Mouse (Mus musculus) 416B (cell line): ENCODE results near the gene Nup205.
A peak's percentile ranks its signal among the peaks of the same experiment; 100 is the strongest.

Source experiments
- DNase-seq: peaks from one replicate; pipeline ENCODE4 v3.0.0; 2011; ENCODE audit warnings: low read depth

Gene Nup205

DNA sequence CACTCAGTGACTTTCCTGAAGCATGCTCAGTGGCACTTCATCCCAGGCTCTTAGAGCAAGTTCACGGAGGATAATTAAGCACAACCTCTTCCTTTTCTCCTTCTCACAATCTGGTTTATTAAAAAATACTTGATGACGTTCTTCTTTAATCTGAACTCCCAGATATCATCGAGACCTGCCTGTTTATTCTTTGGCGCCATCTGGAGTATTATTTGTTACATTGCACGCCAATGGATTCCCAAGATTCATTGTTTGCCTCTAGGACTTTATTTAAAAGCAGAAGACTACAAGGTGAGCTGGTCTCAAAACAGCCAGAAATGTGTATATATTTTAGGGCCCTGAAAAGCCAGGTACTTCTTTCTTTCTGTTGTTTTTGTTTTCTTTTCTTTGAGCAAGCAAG, 67.9 kb downstream of the Nup205 start:
- peak; percentile 59 for DNase-seq

DNA sequence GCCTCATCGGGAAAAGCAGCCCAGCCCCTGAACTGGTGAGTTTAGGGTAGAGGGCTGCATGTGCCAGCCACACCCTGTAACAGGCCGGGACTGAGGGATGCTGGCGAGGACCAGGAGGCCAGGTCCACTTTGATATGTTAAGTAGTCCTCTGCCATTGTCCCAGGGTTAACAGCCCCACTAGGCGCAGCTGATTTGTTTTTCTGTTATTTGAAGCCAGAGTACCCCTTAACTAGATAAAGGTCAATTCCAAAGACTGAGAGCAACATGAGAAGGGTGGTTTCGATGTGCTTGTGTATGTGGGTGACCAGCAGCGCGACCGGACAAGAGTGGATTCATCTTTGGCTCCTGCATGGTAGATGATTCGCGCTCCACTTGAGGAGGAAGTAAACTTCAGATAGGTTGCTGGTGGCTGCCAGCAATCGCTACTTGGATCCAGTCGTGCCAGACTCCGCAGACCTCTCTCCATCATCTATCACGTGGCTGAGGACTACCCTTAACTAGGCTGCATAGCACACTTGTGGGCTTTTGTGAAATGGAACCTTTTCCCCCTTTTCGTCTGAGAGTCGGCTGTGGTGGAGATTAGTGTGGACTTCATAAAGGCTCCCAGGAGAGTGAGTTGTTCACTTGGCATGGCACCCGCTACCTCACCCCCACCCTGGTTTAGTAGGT, 74.7 kb downstream of the Nup205 start:
- no peak for DNase-seq

GRCm38 (mm10) chr6:35252477-35253346, 75.5 kb downstream of the Nup205 start:
- peak; percentile 93 for DNase-seq

GRCm38 (mm10) chr6:35253474-35253873, 76.3 kb downstream of the Nup205 start:
- no peak for DNase-seq

- peak; percentile 28 for DNase-seq
Measured at GRCm38 (mm10) chr6:35254136-35254904, 77.1 kb downstream of the Nup205 start.

- no peak for DNase-seq
Measured at GRCm38 (mm10) chr6:35255017-35255416, 77.8 kb downstream of the Nup205 start.

DNA sequence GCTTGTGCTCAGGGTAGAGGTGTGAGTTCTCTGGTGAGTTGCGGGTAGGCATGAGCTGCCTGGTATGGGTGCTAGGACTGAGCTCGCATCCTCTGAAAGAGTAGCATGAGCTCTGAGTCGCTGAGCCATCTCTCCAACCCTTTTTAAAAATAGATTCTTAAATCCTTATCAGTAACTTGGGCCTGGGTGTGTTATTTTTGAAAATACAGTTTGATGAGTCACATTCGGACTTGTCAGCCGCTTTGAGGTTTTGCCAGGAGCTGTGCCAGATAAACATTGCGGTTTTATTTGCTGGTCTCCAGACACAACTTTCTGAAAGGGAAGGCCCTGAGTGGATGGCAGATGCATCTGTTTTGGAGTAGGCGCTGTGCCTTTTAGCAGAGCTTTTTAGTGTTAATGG, 79.5 kb downstream of the Nup205 start:
- DNase-seq, result peak; percentile 98

GRCm38 (mm10) chr6:35257626-35258190, 80.5 kb downstream of the Nup205 start:
- DNase-seq, result peak; percentile 44

DNA sequence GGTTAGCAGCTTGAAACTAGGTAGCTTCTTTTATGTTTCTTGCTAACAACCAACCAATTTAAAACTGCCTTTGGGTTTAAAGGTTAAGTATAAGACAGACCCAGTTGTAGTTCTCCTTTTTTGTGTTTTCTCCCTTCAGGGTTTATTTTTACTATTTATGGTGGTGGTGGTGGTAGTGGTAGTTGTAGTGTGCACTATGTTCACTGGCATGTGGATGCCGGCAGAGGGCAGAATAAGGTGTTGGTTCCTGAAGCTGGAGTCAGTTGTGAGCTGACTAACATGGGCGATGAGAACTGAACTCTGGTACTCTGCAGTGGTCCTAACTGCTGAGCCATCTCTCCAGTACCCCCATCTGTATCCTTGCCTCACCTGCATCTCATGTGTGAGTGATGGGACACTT, 81.7 kb downstream of the Nup205 start:
- no peak for DNase-seq

GRCm38 (mm10) chr6:35259526-35259925, 82.3 kb downstream of the Nup205 start:
- peak; percentile 81 for DNase-seq

- peak; percentile 35 for DNase-seq
Measured at GRCm38 (mm10) chr6:35260531-35260930, 83.3 kb downstream of the Nup205 start.

GRCm38 (mm10) chr6:35265580-35266278, 88.5 kb downstream of the Nup205 start:
- no peak for DNase-seq

DNA sequence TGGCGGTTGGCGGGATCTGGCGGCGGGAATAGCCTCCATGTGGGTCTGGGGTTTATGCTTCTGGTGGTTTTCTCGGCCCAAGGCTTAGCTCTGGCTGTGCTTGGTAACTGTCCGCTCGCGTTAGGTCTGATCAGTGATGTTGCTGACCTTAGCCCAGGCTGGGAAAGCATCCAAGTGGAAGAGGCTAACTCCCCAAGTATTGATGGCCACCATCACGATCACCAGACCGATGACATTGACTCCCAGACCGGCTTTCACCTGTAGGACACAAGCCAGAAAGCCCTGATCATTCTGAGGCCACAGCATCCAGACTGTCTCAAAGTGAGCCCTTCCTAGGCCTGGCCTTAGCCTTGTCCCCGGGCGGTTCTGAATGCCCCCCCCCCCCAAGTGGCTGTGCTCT, 91.5 kb downstream of the Nup205 start:
- DNase-seq, result no peak

DNA sequence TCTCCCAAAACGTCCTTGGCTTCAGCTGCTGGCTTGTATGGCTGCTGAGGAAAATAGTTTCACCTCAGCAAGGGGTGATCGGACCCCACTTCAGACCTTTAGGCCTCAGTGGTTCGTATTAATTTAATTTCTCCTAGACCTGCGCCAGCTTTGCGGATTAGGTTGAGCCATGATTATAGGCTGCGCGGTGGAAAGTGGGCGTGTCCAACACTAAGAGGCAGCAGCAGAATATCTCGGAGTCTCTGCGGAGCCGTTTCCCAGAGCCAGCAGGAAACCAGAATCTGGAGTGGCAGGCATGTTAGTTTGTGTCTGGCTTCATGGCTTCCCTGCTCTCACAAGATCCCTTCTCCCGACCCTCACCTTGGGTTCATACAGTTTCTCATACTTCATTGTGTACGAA, 92.4 kb downstream of the Nup205 start:
- no peak for DNase-seq

GRCm38 (mm10) chr6:35271094-35271855, 94.1 kb downstream of the Nup205 start:
- DNase-seq, result no peak

- no peak for DNase-seq
Measured at GRCm38 (mm10) chr6:35271868-35272765, 94.9 kb downstream of the Nup205 start.

DNA sequence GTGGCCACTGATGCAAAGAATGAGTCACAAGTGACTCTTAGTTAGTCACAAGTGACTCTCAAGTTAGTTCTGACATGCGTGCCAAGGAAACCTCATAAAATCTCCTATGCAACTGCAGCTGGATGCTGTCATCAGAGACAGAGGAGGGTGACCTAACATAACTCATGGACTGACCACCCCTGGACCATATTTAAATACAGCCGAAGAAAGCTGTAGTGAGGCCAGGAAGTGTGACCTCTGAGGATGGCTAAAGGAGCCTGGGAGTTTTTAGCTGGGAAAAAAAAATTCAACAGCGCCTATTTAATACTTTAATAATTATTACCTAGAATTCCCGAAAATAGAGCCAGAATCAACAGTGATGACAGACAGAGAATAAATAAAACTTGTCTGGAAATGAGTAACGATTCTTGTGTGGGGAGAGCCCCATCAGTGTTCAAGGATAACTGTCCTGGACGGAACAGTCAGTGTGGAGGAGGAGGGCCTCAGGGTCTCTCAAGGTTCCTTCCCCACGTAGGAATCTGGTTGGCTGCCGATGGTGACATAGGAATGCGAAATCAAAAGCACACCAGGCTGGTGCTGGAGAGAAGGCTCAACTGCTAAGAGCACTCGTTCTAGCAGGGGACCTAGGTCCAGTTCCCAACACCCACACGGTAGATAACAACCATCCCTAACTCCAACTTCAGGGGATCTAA, 96.3 kb downstream of the Nup205 start:
- peak; percentile 69 for DNase-seq

DNA sequence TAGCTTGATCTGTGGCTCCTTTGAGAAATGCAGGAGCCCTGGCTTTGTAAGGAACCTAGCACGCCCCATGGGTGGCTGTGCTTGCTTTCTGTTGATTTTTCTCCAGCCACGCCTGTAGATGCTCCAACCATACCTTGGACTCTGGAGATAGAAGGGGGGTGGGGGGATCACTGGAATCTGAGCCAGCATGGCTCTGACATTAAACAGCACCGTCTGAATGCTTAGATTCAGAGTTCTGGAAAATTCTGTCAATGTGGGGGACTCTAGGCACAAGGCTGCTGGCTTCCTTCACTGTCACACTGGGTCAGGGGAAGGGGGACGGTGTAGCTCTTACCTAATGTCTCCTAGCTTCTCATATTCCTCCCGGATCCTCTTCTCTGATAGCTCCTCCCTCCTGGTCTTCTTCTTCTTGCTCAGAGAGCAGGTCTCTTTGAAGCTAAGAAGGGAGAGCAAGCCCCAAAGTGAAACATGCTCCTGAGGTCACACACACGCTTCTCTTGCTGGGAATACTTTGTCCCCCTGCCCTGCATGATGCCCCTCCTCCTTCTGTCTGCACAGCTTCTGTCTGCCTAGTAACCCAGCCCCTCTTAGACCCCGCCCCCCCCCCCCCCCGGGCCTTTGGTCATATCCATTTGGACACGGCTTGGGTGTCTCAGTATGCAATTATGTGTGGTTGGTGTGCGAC, 100.8 kb downstream of the Nup205 start:
- DNase-seq, result no peak

DNA sequence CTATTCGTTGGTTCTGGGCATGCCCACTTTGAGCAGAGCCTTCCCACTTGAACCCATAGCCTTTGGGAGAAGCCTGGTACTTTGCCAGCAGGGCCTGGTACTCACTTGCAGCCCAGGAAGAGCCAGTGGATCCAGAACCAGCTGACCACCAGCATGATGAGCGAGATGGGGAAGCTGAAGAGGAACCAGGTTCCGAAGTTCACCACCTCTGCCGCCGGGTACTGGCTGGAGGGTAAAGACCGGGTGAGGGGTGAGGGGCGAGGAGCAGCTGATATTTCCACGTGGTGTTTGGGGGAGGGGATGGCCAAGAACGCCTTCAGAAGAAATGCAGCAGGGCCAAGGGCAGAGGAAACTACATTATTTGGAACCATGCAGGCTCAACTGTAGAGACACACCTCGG, 102.1 kb downstream of the Nup205 start:
- DNase-seq, result no peak
